Mouse (Mus musculus) small intestine, adult 2 months (tissue): ENCODE measurements around the gene Trak1. TPM values are rescaled to one million over a fixed set of nuclear protein-coding genes. Genes with fewer than 3 reads are reported as not detected.
"Not testable (repeated sequence)": the region's sequence is repeated elsewhere in the genome, so short reads cannot be mapped to it uniquely, and the experiment has no call there.

Experiments used
- H3K27ac ChIP-seq: fragments of 200-500 bp; 2 replicates; pipeline ENCODE4 v1.5.1; 2012; ENCODE audit warnings: low read depth, low read length, control low read depth, inconsistent platforms; ENCODE audit not compliant: insufficient read depth
- H3K27me3 ChIP-seq: fragments of 200-500 bp; 2 replicates; pipeline ENCODE4 v1.6.1; 2012; ENCODE audit warnings: mild to moderate bottlenecking, moderate library complexity, low read length, inconsistent platforms; ENCODE audit not compliant: control insufficient read depth, insufficient read depth
- H3K36me3 ChIP-seq: fragments of 200-500 bp; 2 replicates; pipeline ENCODE4 v1.6.1; 2012; ENCODE audit warnings: mild to moderate bottlenecking, low read length, control low read depth, inconsistent platforms; ENCODE audit not compliant: control insufficient read depth, insufficient read depth
- H3K4me1 ChIP-seq: fragments of 200-500 bp; 2 replicates; pipeline ENCODE4 v1.6.1; 2012; ENCODE audit warnings: low read length, inconsistent platforms, mixed read lengths; ENCODE audit not compliant: control insufficient read depth, insufficient read depth, insufficient read length
- H3K4me3 ChIP-seq: fragments of 200-500 bp; 2 replicates; pipeline ENCODE4 v1.5.1; 2012; ENCODE audit warnings: low read depth, mild to moderate bottlenecking, control low read depth, inconsistent platforms, low read length, moderate library complexity
- CTCF ChIP-seq: fragments of 200-500 bp; IDR thresholded peaks from 2 replicates; pipeline ENCODE4 v1.5.1; 2012; ENCODE audit warnings: low read depth, mild to moderate bottlenecking, control low read depth, inconsistent platforms, low read length, moderate library complexity, mixed read lengths; ENCODE audit not compliant: insufficient replicate concordance, insufficient read length; ENCODE audit errors: extremely low read depth
- POLR2A ChIP-seq: fragments of 200-500 bp; IDR thresholded peaks from 2 replicates; pipeline ENCODE4 v1.6.1; 2012; ENCODE audit warnings: low read depth, mild to moderate bottlenecking, control low read depth, inconsistent platforms, low read length, moderate library complexity
- WGBS: fragments of 180-500 bp; shearing (Covaris S2); methylation state at CpG from one replicate; pipeline ENCODE4 v1.1.7; 2018; 5-methylcytosine and 5-hydroxymethylcytosine counted together
- polyA plus RNA-seq: library from polyadenylated mRNA; depleted of rRNA; stranded (reverse); fragments of >200 nt; gene quantifications from 2 replicates; pipeline ENCODE4 v1.2.3, GENCODE M21; 2012

Gene Trak1
- polyA plus RNA-seq, 1 experiment = 99.8 TPM

GRCm38 (mm10) chr9:121443696-121444366 lies 146.5 kb downstream of the Trak1 start:
- WGBS = 76% methylated on average over 31 of the region's 31 CpGs
- Histone ChIP-seq H3K27ac (no peak overlapping the region), H3K4me1 (0 out of 2 replicates have a peak, but pooled peaks cover 3% of the 10 kb centered on the region), H3K36me3 (peaks cover 80% of the 10 kb centered on the region), H3K27me3 (no peaks in the 10 kb centered on the region), H3K4me3 (no peak overlapping the region)
- TF ChIP-seq POLR2A = no peak
- TF ChIP-seq CTCF = no peak

GRCm38 (mm10) chr9:121444367-121444707 lies 147.0 kb downstream of the Trak1 start:
- H3K4me3 ChIP-seq = no peak overlapping the region
- no peaks in the 10 kb centered on the region for H3K27me3 ChIP-seq
- H3K27ac ChIP-seq = no peak overlapping the region
- H3K4me1 ChIP-seq = 0 out of 2 replicates have a peak, but pooled peaks cover 3% of the 10 kb centered on the region
- 85% methylated on average over 3 of the region's 3 CpGs for WGBS
- peaks cover 86% of the 10 kb centered on the region for H3K36me3 ChIP-seq
- no peak for TF ChIP-seq CTCF
- TF ChIP-seq POLR2A = no peak

- 0 out of 2 replicates have a peak, but pooled peaks cover 3% of the 10 kb centered on the region for H3K4me1 ChIP-seq
- H3K36me3 ChIP-seq = peaks cover 95% of the 10 kb centered on the region
- H3K4me3 ChIP-seq = no peak overlapping the region
- 73% methylated on average over 2 of the region's 2 CpGs for WGBS
- H3K27ac ChIP-seq = no peak overlapping the region
- TF ChIP-seq POLR2A (no peak), CTCF (peak; percentile 54; the same call in 1 of the 2 replicates)
- no peaks in the 10 kb centered on the region for H3K27me3 ChIP-seq
Observed at GRCm38 (mm10) chr9:121445364-121445763, 148.1 kb downstream of the Trak1 start.

GRCm38 (mm10) chr9:121446431-121446831 lies 149.1 kb downstream of the Trak1 start:
- 90% methylated on average over 13 of the region's 13 CpGs for WGBS
- H3K27ac ChIP-seq = no peak overlapping the region
- no peaks in the 10 kb centered on the region for H3K27me3 ChIP-seq
- H3K4me1 ChIP-seq = 0 out of 2 replicates have a peak, but pooled peaks cover 3% of the 10 kb centered on the region
- TF ChIP-seq CTCF (no peak), POLR2A (no peak)
- H3K4me3 ChIP-seq = no peak overlapping the region
- H3K36me3 ChIP-seq = peaks cover 95% of the 10 kb centered on the region

GRCm38 (mm10) chr9:121452342-121452942 lies 155.1 kb downstream of the Trak1 start:
- not testable (repeated sequence) for H3K27ac ChIP-seq
- 68% methylated on average over 9 of the region's 9 CpGs for WGBS

GRCm38 (mm10) chr9:121454891-121455290 lies 157.6 kb downstream of the Trak1 start:
- WGBS = 93% methylated on average over 3 of the region's 3 CpGs
- Histone ChIP-seq H3K4me1 (peaks cover 23% of the 10 kb centered on the region), H3K27ac (no peak overlapping the region), H3K27me3 (no peaks in the 10 kb centered on the region), H3K36me3 (peaks cover 87% of the 10 kb centered on the region), H3K4me3 (no peak overlapping the region)
- no peak for TF ChIP-seq CTCF
- no peak for TF ChIP-seq POLR2A

More at GRCm38 (mm10) chr9:121452342-121452942, 155.1 kb downstream of the Trak1 start:
- Histone ChIP-seq H3K4me1 (peaks cover 18% of the 10 kb centered on the region), H3K36me3 (peaks cover 89% of the 10 kb centered on the region)
- H3K27me3 ChIP-seq, H3K4me3 ChIP-seq: not testable (repeated sequence)

GRCm38 (mm10) chr9:121456739-121457515 lies 159.6 kb downstream of the Trak1 start:
- Histone ChIP-seq H3K27me3 (no peaks in the 10 kb centered on the region), H3K36me3 (peaks cover 88% of the 10 kb centered on the region), H3K27ac (peak overlapping the region; percentile 93), H3K4me1 (peaks cover 23% of the 10 kb centered on the region), H3K4me3 (no peak overlapping the region)
- 65% methylated on average over 13 of the region's 13 CpGs for WGBS
- TF ChIP-seq POLR2A = peak; percentile 40; the same call in 1 of the 2 replicates
- TF ChIP-seq CTCF = no peak
